Mouse (Mus musculus) erythroblast, embryonic 14.5 days (primary cell): ENCODE data around the gene M6pr. TPM values are rescaled to one million over a fixed set of nuclear protein-coding genes. Genes with fewer than 3 reads are reported as not detected.

ENCODE experiments used
- H3K27me3 ChIP-seq: 2 replicates; pipeline ENCODE4 v1.6.1; 2012; ENCODE audit warnings: inconsistent platforms; ENCODE audit not compliant: control insufficient read depth
- H3K36me3 ChIP-seq: 2 replicates; pipeline ENCODE4 v1.6.1; 2012; ENCODE audit warnings: mild to moderate bottlenecking, inconsistent platforms; ENCODE audit not compliant: control insufficient read depth
- H3K4me1 ChIP-seq: 2 replicates; pipeline ENCODE4 v1.6.1; 2012; ENCODE audit warnings: inconsistent platforms; ENCODE audit not compliant: control insufficient read depth
- H3K4me3 ChIP-seq: replicated peaks from 2 replicates; pipeline ENCODE3; 2012; ENCODE audit warnings: moderate library complexity, mild to moderate bottlenecking, inconsistent platforms
- H3K9me3 ChIP-seq: 2 replicates; pipeline ENCODE4 v1.6.1; 2012; ENCODE audit warnings: low read length, inconsistent platforms, mixed read lengths; ENCODE audit not compliant: control insufficient read depth
- GATA1 ChIP-seq: IDR thresholded peaks from 2 replicates; pipeline ENCODE4 v1.6.1; 2012; ENCODE audit warnings: low read length, inconsistent platforms, mixed read lengths
- TAL1 ChIP-seq: IDR thresholded peaks from 3 replicates; pipeline ENCODE4 v1.6.1; 2012; ENCODE audit warnings: low read length, inconsistent platforms, mixed read lengths
- polyA plus RNA-seq: library from polyadenylated mRNA; stranded (reverse); fragments of >175 nt; gene quantifications from 2 replicates; pipeline ENCODE4 v1.2.3, GENCODE M21; 2012

The M6pr gene
- polyA plus RNA-seq, 1 experiment = 0.79 TPM

- Histone ChIP-seq H3K27me3 (peaks cover 10% of the 10 kb centered on the region), H3K4me1 (peaks cover 6% of the 10 kb centered on the region), H3K9me3 (no peaks in the 10 kb centered on the region), H3K4me3 (no peak overlapping the region), H3K36me3 (no peaks in the 10 kb centered on the region)
- no peak for TF ChIP-seq TAL1
- TF ChIP-seq GATA1 = no peak
Observed at GRCm38 (mm10) chr6:122294290-122294689, 14.2 kb upstream of the M6pr start.

GRCm38 (mm10) chr6:122295242-122295641, 13.3 kb upstream of the M6pr start:
- no peak overlapping the region for H3K4me3 ChIP-seq
- H3K27me3 ChIP-seq = peaks cover 10% of the 10 kb centered on the region
- TF ChIP-seq GATA1 (no peak), TAL1 (no peak)
- H3K9me3 ChIP-seq = no peaks in the 10 kb centered on the region
- no peaks in the 10 kb centered on the region for H3K36me3 ChIP-seq
- peaks cover 6% of the 10 kb centered on the region for H3K4me1 ChIP-seq

- H3K36me3 ChIP-seq = no peaks in the 10 kb centered on the region
- H3K4me1 ChIP-seq = peaks cover 6% of the 10 kb centered on the region
- peak overlapping the region; percentile 53 for H3K4me3 ChIP-seq
- H3K27me3 ChIP-seq = peaks cover 10% of the 10 kb centered on the region
- TF ChIP-seq GATA1 = no peak
- no peak for TF ChIP-seq TAL1
- H3K9me3 ChIP-seq = no peaks in the 10 kb centered on the region
Observed at GRCm38 (mm10) chr6:122296918-122297278, 11.6 kb upstream of the M6pr start.

GRCm38 (mm10) chr6:122297279-122298222, 11.0 kb upstream of the M6pr start:
- H3K4me1 ChIP-seq = peaks cover 6% of the 10 kb centered on the region
- no peaks in the 10 kb centered on the region for H3K9me3 ChIP-seq
- no peaks in the 10 kb centered on the region for H3K36me3 ChIP-seq
- H3K4me3 ChIP-seq = peak overlapping the region; percentile 53
- H3K27me3 ChIP-seq = peaks cover 10% of the 10 kb centered on the region
- TF ChIP-seq TAL1 (no peak), GATA1 (peak; percentile 20; the same call in 1 of the 2 replicates)

GRCm38 (mm10) chr6:122298223-122298609, 10.3 kb upstream of the M6pr start:
- Histone ChIP-seq H3K9me3 (no peaks in the 10 kb centered on the region), H3K36me3 (no peaks in the 10 kb centered on the region), H3K27me3 (peaks cover 10% of the 10 kb centered on the region), H3K4me1 (peaks cover 6% of the 10 kb centered on the region), H3K4me3 (no peak overlapping the region)
- no peak for TF ChIP-seq TAL1
- no peak for TF ChIP-seq GATA1

- TF ChIP-seq TAL1 (no peak), GATA1 (no peak)
- no peaks in the 10 kb centered on the region for H3K36me3 ChIP-seq
- H3K27me3 ChIP-seq = peaks cover 10% of the 10 kb centered on the region
- peaks cover 6% of the 10 kb centered on the region for H3K4me1 ChIP-seq
- H3K9me3 ChIP-seq = no peaks in the 10 kb centered on the region
- no peak overlapping the region for H3K4me3 ChIP-seq
Observed at GRCm38 (mm10) chr6:122299621-122300133, 8.8 kb upstream of the M6pr start.

GRCm38 (mm10) chr6:122302121-122302520, 6.4 kb upstream of the M6pr start:
- H3K4me1 ChIP-seq = peaks cover 6% of the 10 kb centered on the region
- TF ChIP-seq TAL1 (no peak), GATA1 (no peak)
- H3K27me3 ChIP-seq = peaks cover 6% of the 10 kb centered on the region
- no peak overlapping the region for H3K4me3 ChIP-seq
- no peaks in the 10 kb centered on the region for H3K9me3 ChIP-seq
- no peaks in the 10 kb centered on the region for H3K36me3 ChIP-seq

- no peak overlapping the region for H3K4me3 ChIP-seq
- H3K4me1 ChIP-seq = peaks cover 3% of the 10 kb centered on the region
- no peaks in the 10 kb centered on the region for H3K36me3 ChIP-seq
- H3K9me3 ChIP-seq = no peaks in the 10 kb centered on the region
- H3K27me3 ChIP-seq = peaks cover 2% of the 10 kb centered on the region; the same call in 1 of the 2 replicates
- TF ChIP-seq GATA1 (no peak), TAL1 (no peak)
Observed at GRCm38 (mm10) chr6:122302661-122303060, 5.9 kb upstream of the M6pr start.

- H3K4me3 ChIP-seq = no peak overlapping the region
- no peaks in the 10 kb centered on the region for H3K27me3 ChIP-seq
- no peaks in the 10 kb centered on the region for H3K36me3 ChIP-seq
- H3K9me3 ChIP-seq = no peaks in the 10 kb centered on the region
- H3K4me1 ChIP-seq = peaks cover 3% of the 10 kb centered on the region
- no peak for TF ChIP-seq GATA1
- TF ChIP-seq TAL1 = no peak
Observed at GRCm38 (mm10) chr6:122303526-122303925, 5.0 kb upstream of the M6pr start.
